Mouse (Mus musculus): Measurements from ENCODE around the gene Cdc14b. TPM values are rescaled to one million over a fixed set of nuclear protein-coding genes. Genes with fewer than 3 reads are reported as not detected.

Gene Cdc14b
- polyA plus RNA-seq, 1 experiment from 2014 or later: 15.0 TPM

DNA sequence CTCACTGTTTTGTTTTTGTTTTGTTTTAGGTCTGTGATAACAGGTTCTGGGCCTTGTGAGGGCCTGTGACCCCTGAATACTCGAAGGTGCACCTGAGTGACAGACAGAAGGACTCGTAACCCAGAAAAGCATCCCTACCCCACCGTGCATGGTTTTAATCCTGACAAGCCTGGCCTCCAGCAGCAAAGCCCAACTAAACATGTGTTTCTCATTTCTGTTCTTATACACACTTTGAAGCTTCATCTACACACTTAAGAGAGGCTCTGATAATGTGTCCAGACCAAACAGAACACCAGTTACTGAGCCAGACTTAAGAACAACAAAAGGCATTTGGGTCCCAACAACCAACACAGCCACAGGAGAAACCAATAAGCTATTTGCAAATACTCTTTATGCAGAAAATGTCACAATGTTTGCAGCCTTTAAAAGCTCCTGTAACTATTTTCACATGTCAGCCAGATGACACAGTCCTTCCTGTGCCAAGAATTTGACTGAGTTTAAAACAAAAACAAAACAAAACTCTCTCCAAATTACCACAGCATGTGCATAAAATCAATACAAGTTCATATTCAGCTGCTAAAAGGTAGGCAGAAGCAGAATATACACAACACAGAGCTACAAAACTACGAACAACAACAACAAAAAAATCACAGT lies 39.9 kb downstream of the Cdc14b start:
- Histone ChIP-seq H3K4me3 (ENCODE audit: low read depth, low read length) (no peak overlapping the region), H3K9me3 (ENCODE audit: control insufficient read depth) (no peaks in the 10 kb centered on the region), H3K36me3 (ENCODE audit: control insufficient read depth, insufficient read depth) (no peaks in the 10 kb centered on the region), H3K27me3 (replicated peaks; ENCODE audit: control insufficient read depth, insufficient read depth, low read length) (no peaks in the 10 kb centered on the region), H3K27ac (ENCODE audit: low read depth, low read length) (no peak overlapping the region), H3K9ac (ENCODE audit: low read depth, low read length) (no peak overlapping the region), H3K4me2 (replicated peaks; ENCODE audit: low read depth) (no peak overlapping the region), H3K4me1 (replicated peaks; ENCODE audit: control insufficient read depth, insufficient read depth, low read length) (no peaks in the 10 kb centered on the region)
- WGBS: 52% methylated on average over 4 of the region's 4 CpGs
- no peak for ATAC-seq
- no peak for TF ChIP-seq CTCF (IDR thresholded peaks at IDR 0.05; ENCODE audit: low read depth)

DNA sequence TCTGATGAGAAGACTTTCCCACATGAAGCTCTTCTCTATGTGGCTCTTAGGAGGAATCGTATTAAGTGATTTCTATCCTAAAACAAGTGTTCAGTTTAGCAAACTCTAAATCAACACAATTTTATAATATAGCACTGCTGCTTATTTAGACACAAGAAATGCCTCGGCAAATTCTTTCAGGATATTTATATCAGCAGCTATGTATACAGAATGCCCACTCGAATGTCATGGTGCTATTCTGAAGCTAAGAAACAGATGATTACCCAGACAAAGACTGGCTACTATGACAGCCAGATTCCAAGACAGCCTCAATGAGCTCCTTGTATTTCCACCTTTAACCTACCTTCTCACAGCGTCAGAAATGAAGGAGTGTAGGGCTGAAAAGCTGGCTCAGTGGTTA lies 42.0 kb downstream of the Cdc14b start:
- H3K9ac ChIP-seq (ENCODE audit: low read depth, low read length): no peak overlapping the region
- WGBS: 70% methylated on average over 4 of the region's 4 CpGs
- no peak for TF ChIP-seq CTCF (IDR thresholded peaks at IDR 0.05; ENCODE audit: low read depth)
- no peaks in the 10 kb centered on the region for H3K9me3 ChIP-seq (ENCODE audit: control insufficient read depth)
- H3K36me3 ChIP-seq (ENCODE audit: control insufficient read depth, insufficient read depth): no peaks in the 10 kb centered on the region
- no peak overlapping the region for H3K4me2 ChIP-seq (replicated peaks; ENCODE audit: low read depth)
- no peak for ATAC-seq
- H3K27me3 ChIP-seq (replicated peaks; ENCODE audit: control insufficient read depth, insufficient read depth, low read length): no peaks in the 10 kb centered on the region
- H3K27ac ChIP-seq (ENCODE audit: low read depth, low read length): no peak overlapping the region
- H3K4me3 ChIP-seq (ENCODE audit: low read depth, low read length): no peak overlapping the region
- no peaks in the 10 kb centered on the region for H3K4me1 ChIP-seq (replicated peaks; ENCODE audit: control insufficient read depth, insufficient read depth, low read length)

DNA sequence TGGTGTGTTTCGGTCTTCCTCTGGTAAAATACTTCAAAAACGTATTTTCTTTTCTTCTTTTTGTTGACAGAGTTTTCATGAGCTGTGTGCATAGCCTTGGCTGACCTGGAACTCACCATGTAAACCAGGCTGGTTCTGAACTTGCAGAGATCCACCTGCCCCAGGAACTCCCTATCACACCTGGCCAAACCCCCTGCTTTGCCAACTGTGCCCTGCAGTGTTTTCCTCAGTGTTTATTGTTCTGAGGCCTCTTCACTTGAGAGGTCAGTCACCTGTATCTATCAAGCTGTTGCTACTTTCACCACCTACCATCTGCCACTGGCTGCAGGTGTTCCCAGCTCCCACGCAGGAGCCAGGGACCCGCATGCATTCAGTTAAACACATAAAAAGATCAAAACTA lies 48.4 kb downstream of the Cdc14b start:
- H3K27ac ChIP-seq (ENCODE audit: low read depth, low read length): no peak overlapping the region
- no peak overlapping the region for H3K9ac ChIP-seq (ENCODE audit: low read depth, low read length)
- H3K36me3 ChIP-seq (ENCODE audit: control insufficient read depth, insufficient read depth): no peaks in the 10 kb centered on the region; the same call in 1 of the 2 replicates
- H3K4me3 ChIP-seq (ENCODE audit: low read depth, low read length): no peak overlapping the region
- no peaks in the 10 kb centered on the region for H3K4me1 ChIP-seq (replicated peaks; ENCODE audit: control insufficient read depth, insufficient read depth, low read length)
- no peak overlapping the region for H3K4me2 ChIP-seq (replicated peaks; ENCODE audit: low read depth)
- H3K27me3 ChIP-seq (replicated peaks; ENCODE audit: control insufficient read depth, insufficient read depth, low read length): no peaks in the 10 kb centered on the region
- ATAC-seq: no peak
- 75% methylated on average over 4 of the region's 4 CpGs for WGBS
- H3K9me3 ChIP-seq (ENCODE audit: control insufficient read depth): no peaks in the 10 kb centered on the region
- no peak for TF ChIP-seq CTCF (IDR thresholded peaks at IDR 0.05; ENCODE audit: low read depth)

DNA sequence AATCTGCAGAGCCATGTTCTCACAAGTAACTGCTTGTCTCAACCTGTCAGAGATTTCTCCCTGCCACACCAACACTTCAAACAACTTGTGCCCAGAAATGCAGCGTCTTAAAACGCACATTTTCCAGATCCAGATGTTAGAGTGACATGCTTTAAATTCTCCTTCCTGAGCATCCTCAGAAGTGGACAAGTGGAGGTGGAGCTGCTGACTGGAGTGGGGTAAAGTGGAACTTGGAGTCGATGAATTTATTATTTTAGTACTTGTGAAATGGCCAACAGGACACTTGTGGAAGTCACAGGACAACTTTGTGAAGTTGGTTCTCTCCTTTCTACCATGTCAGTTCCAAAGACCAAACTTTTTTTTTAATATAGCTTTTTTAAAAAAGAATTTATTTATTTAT lies 49.4 kb downstream of the Cdc14b start:
- no peak overlapping the region for H3K4me2 ChIP-seq (replicated peaks; ENCODE audit: low read depth)
- H3K27ac ChIP-seq (ENCODE audit: low read depth, low read length): no peak overlapping the region
- ATAC-seq: no peak
- TF ChIP-seq CTCF (IDR thresholded peaks at IDR 0.05; ENCODE audit: low read depth): no peak
- H3K9me3 ChIP-seq (ENCODE audit: control insufficient read depth): no peaks in the 10 kb centered on the region
- WGBS: 89% methylated on average over 3 of the region's 3 CpGs
- H3K4me3 ChIP-seq (ENCODE audit: low read depth, low read length): no peak overlapping the region
- H3K27me3 ChIP-seq (replicated peaks; ENCODE audit: control insufficient read depth, insufficient read depth, low read length): no peaks in the 10 kb centered on the region
- peaks cover 3% of the 10 kb centered on the region; the same call in 1 of the 2 replicates for H3K36me3 ChIP-seq (ENCODE audit: control insufficient read depth, insufficient read depth)
- no peaks in the 10 kb centered on the region for H3K4me1 ChIP-seq (replicated peaks; ENCODE audit: control insufficient read depth, insufficient read depth, low read length)
- H3K9ac ChIP-seq (ENCODE audit: low read depth, low read length): no peak overlapping the region

DNA sequence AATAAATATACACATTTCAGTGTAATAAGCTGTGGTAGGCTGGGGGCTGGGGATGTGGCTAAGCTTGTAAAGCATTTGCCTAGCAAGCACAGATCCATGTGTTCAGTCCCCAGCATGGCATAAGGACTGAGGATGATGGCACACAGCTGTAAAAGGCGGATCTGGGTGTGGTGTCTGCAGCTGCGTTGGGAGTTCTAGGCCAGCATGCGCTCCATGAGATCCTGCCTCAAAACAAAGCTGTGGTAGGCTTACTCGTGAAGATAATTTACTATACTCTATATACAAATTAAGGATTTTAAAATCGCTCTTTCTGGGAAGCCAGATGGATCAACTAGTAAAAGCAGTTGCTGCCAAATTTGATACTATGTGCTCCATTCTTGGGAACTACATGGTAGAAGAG lies 60.2 kb downstream of the Cdc14b start:
- no peak for ATAC-seq
- TF ChIP-seq CTCF (IDR thresholded peaks at IDR 0.05; ENCODE audit: low read depth): no peak
- H3K4me2 ChIP-seq (replicated peaks; ENCODE audit: low read depth): no peak overlapping the region

DNA sequence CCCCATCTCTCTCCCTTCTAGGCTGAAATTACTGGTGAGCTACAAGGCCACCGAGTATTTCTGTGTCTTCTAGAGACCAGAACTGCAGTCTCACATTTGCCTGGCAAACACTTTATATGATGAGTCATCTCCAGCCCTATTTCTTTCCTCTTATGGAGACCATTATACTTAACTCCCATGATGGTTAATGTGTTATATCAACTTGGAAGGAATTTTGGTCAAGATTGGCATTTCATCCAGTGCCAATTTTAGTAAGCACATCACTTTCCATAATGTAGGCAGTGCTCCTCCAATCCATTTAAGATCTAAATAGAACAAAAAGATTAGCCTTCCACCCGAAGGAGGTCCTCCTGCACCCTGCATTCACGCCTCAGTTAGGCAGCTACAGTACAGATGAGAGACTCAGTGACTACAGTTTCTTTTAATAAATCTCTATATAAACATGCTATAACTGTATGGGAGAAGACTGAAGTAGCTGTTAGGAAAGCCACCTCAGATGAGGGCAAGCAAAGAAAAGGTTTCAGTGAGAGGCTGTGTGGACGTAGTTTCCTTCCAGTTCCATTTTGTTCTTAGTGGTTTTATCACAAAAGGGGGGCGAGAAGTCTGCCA lies 63.0 kb downstream of the Cdc14b start:
- H3K4me1 ChIP-seq (replicated peaks; ENCODE audit: control insufficient read depth, insufficient read depth, low read length): no peaks in the 10 kb centered on the region
- no peaks in the 10 kb centered on the region for H3K9me3 ChIP-seq (ENCODE audit: control insufficient read depth)
- H3K9ac ChIP-seq (ENCODE audit: low read depth, low read length): no peak overlapping the region
- no peak overlapping the region for H3K4me3 ChIP-seq (ENCODE audit: low read depth, low read length)
- no peak overlapping the region for H3K4me2 ChIP-seq (replicated peaks; ENCODE audit: low read depth)
- no peak for TF ChIP-seq CTCF (IDR thresholded peaks at IDR 0.05; ENCODE audit: low read depth)
- H3K27me3 ChIP-seq (replicated peaks; ENCODE audit: control insufficient read depth, insufficient read depth, low read length): no peaks in the 10 kb centered on the region
- 85% methylated on average over 5 of the region's 5 CpGs for WGBS
- H3K27ac ChIP-seq (ENCODE audit: low read depth, low read length): no peak overlapping the region
- ATAC-seq: no peak
- H3K36me3 ChIP-seq (ENCODE audit: control insufficient read depth, insufficient read depth): peaks cover 8% of the 10 kb centered on the region

More for the DNA sequence above, 60.2 kb downstream of the Cdc14b start:
- H3K27ac ChIP-seq (ENCODE audit: low read depth, low read length): no peak overlapping the region
- no peak overlapping the region for H3K4me3 ChIP-seq (ENCODE audit: low read depth, low read length)
- no peaks in the 10 kb centered on the region for H3K27me3 ChIP-seq (replicated peaks; ENCODE audit: control insufficient read depth, insufficient read depth, low read length)
- H3K36me3 ChIP-seq (ENCODE audit: control insufficient read depth, insufficient read depth): peaks cover 8% of the 10 kb centered on the region
- no peak overlapping the region for H3K9ac ChIP-seq (ENCODE audit: low read depth, low read length)
- H3K4me1 ChIP-seq (replicated peaks; ENCODE audit: control insufficient read depth, insufficient read depth, low read length): no peaks in the 10 kb centered on the region
- 89% methylated on average over 5 of the region's 5 CpGs for WGBS
- H3K9me3 ChIP-seq (ENCODE audit: control insufficient read depth): no peaks in the 10 kb centered on the region
